Mouse (Mus musculus): ENCODE measurements around the gene Rrp12.

Gene Rrp12

GRCm38 (mm10) chr19:41830106-41831031 lies 65.6 kb downstream of the Rrp12 start:
- DNase-seq (ENCODE audit: low spot score in 2 of 2) = peak in 1 of 2 experiments; percentile 43

DNA sequence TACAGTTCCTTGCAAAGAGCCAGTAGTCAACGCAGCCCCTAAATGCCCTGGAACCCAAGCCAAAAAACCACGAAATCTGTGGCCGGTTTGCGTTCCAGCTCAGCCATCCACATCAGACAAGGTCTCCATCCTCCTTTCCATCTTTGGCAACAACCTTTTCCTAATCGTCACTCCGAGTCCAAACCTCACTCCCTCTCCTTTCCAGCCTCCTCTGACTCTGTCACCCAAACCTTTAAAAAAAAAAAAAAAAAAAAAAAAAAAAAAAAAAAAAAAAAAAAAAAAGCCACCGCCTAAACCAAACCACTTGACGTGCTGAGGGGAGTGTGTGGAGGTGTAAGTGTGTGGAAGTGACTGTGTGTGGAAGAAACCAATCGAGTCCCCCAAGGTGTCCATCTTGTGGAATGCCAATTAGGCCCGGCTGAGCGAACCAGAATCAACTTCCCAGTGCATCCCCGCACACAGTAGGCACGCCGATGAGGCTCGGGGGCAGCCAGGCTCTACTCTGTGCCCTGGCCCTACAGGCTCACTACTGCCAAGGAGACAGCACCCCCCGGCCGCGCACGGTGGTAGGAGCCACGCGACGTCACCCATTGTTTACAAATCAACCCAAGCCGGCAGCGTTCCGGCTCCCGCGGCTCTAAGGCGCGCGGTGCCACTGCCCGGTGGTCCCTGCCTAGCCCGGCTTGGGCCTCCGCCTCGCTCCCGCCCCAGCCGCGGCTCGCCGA lies 66.4 kb downstream of the Rrp12 start, which contains the start of gene Frat1:
Frat1 (plus strand) TSS at position 590 of the 725 bp plus-strand sequence.
- DNase-seq (ENCODE audit: low spot score in 2 of 2) = peak; percentile 87 to 92

DNA sequence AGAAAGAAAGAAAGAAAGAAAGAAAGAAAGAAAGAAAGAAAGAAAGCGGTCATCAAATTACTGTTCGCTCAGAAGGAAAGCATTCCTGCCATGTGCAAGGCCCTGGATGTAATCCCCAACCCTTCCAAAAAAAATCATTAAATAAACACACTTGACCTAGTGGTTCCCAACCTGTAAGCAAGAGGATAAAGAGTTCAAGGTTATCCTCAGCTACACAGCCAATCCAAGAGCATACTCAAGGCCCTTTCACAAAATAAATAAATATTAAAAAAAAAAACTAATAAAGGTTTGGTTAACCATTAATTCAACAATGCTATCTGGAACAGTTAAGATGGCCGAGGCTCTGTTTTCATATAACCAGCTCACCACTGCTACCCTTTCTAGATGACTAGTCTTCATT lies 67.0 kb downstream of the Rrp12 start:
- DNase-seq (ENCODE audit: low spot score in 2 of 2) = no peak

DNA sequence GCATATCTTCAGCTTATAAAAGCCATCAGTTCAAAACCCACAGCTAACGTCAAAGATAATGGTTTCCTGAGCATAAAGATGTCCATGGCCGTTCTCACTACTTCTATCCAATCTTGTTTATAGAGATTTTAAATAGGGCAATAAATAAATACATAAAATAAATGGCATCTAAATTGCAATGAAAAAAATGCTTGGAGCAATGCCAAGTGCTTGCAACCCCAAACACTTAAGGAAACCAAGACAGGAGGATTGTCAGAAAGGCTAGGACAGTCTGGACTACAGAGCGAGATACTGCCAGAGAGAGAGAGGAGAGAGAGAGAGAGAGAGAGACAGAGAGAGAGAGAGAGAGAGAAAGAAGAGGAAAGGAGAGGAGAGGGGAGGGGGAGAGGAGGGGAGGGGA lies 69.4 kb downstream of the Rrp12 start:
- no peak for DNase-seq (ENCODE audit: low spot score in 2 of 2)

DNA sequence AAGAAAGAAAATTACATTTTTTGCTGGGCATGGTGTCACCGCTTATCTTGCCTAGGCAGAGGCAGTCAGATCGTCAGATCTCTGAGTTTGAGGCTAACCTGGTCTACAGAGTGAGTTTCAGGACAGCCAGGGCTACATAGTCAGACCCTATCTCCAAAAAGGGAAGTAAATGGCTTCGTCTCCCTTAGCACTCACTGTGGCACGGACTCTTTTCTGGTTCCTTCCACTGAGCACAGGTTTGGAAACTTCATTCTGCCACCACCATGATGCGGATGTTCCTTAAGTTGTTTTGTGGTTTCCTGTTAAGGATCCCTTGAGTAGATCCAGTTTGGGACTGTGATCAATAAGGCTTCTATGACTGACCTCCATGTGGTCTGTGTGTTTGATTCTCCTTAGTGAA lies 71.0 kb downstream of the Rrp12 start:
- no peak for DNase-seq (ENCODE audit: low spot score in 2 of 2)

DNA sequence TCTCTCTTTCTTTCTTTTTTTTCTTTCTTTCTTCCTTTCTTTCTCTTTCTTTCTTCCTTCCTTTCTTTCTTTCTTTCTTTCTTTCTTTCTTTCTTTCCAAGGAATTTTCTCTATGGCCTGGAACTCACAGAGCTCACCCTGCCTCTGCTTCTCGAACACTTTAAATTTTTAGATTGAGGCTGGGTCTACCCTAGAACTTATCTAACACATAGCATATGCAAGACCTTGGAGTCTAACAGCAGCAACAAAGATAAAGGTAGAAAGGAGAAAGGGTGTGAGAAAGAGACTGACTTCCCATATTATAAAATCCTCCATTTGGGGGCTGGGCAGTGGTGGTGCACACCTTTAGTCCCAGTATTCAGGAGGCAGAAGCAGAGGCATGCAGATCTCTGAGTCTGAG lies 73.4 kb downstream of the Rrp12 start:
- no peak for DNase-seq (ENCODE audit: low spot score in 2 of 2)

- DNase-seq (ENCODE audit: low spot score in 2 of 2) = no peak
Measured at GRCm38 (mm10) chr19:41821436-41821835, 74.5 kb downstream of the Rrp12 start.

DNA sequence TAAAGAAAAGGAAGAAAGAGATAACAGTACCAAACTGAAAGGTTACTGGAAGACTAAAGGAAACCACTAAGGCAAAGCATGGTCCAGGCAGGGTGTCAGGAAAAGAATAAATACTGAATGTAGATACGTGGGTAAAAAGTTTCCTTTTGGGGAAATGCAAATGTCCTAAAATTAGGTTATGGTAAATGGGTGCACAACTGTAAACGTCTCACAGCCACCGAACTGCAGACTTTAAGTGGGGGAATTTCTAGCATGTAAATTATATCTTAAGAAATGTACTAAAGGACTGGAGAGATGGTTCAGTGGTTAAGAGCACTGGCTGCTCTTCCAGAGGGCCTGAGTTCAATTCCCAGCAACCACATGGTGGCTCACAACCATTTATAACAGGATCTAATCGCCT lies 77.2 kb downstream of the Rrp12 start:
- DNase-seq (ENCODE audit: low spot score in 2 of 2) = no peak

GRCm38 (mm10) chr19:41817325-41817724 lies 78.6 kb downstream of the Rrp12 start:
- no peak for DNase-seq (ENCODE audit: low spot score in 2 of 2)

GRCm38 (mm10) chr19:41816915-41817314 lies 79.1 kb downstream of the Rrp12 start:
- DNase-seq (ENCODE audit: low spot score in 2 of 2) = no peak

DNA sequence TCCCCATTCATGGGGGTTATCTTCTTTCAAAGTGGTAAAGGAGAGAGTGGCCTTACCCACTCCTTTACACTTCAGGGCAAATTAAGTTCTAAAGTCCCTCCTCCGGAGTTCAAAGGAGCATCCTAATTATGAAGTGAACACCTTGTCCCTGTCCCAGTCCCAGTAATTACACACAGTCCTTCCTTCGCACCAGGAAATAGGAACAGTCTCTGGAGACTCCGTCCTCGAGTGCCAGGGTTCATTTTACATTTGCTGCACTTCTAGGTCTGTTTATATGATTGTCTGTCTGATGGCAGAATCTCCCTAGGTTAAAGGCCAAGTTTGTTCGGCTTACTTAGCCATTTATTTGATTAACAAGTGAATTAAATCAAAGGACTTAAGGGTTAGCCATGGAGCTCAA lies 79.6 kb downstream of the Rrp12 start:
- DNase-seq (ENCODE audit: low spot score in 2 of 2) = no peak

DNA sequence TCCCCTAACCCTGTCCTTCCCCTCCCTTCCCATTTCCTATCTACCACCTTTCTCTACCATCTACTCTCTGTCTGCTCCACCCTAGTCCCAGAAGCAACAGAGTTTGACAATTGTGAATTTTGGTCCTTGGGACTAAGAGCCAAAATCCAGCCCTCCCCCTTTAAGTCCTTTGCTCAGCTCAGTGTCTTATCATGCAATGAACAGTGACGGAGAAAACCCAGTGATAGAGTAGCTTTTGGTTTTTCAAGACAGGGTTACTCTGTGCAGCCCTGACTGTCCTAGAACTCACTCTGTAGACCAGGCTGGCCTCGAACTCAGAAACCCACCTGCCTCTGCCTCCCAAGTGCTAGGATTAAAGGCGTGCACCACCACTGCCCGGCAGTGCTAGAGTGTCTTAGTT lies 82.6 kb downstream of the Rrp12 start:
- no peak for DNase-seq (ENCODE audit: low spot score in 2 of 2)

Data from left cerebral cortex, adult 9 months (tissue).